Mouse (Mus musculus) adrenal gland, adult 2 months (tissue): ENCODE measurements at regions not wholly inside any gene's neighbourhood (a gene's known extent, or its start where the extent isn't known, plus 50 kb on each side); places are given as distances from the start of the nearest gene placed in this dataset.

Source experiments
- DNase-seq: peaks from one replicate; pipeline ENCODE4 v3.0.0; 2021

DNA sequence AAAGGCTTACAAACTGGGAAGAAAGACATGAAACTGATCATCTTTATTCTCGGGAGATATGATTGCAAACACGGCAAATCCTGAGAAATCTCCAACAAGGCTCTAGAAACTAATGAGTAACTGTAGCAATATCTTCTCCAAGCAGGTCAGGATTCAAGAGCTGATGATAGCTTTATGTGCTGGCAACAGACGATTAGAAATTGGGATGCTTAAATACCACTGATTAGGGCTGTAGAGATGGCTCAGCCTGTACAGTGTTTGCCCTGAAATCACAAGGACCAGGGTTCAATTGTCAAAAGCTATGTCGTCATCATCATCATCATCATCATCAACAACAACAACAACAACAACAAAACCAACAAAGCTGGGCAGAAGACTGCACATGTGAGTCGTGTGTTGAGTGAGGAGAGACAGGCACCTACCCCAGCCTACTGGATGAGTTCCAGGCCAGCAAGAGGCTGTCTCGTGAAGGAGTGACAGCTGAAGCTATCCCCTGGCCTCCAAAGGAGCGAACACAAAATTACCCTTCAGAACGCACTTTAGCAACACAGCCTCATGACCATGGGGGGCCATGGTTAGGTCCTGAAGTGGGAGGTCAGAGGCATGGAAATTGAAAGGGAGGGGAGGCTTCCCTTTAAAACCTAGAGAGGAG is 225.0 kb downstream of the Tex36 start:
- no peak for DNase-seq

DNA sequence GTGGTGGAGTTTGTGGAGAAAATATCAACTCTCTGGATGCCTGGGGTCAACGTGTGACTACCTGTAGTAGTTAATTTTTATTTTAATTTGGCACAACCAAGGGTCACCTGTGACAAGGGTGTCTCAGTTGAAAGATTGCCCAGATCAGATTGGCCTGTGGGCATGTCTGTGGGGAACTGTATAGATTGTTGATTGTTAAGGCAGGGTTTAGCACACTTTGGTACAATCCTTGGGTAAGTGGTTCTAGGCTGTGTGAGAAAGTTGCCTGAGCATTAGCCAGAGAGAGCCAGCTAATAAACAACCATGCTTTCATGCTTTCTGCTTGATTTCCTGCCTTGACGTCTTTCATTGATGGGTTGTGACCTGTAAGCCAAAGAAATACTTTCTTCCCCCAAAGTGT is 229.3 kb downstream of the Tex36 start:
- no peak for DNase-seq

DNA sequence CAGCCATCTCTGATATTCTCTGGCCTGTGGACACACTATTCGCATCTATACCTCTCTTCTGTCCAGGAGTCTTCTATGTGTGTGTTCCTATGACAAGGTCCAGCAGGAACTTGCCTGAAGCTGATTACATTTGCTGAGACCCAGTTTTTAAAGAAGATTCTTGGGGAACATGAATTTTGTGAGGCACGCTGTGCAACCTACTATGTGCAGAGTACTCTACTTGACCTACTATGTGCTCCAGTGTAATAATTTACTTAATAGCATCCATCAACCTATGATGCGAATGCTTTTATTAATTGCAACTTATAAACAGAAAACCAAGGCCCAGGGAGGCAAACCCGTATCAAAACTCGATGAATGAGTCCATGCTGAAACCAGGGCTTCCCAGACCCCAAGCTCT is 231.4 kb downstream of the Tex36 start:
- no peak for DNase-seq

DNA sequence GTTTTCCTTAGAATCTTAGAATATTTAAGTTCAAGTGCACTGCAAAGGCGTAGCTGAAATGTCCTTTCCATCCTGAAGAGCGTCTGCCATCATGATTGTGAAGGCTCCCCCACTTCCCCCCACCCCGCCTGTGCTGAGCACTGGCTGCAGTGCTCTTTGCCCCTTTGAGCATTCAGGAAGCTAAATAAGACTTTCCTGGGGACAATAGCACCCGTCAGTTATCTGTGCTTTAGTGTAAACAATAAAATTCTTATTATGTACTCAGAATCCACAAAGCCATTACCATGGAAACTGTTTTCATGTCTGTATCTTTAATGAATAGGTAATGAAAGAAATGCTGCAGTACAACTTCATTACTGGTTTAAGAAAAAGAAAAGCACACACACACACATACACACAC is 237.4 kb downstream of the Tex36 start:
- no peak for DNase-seq

DNA sequence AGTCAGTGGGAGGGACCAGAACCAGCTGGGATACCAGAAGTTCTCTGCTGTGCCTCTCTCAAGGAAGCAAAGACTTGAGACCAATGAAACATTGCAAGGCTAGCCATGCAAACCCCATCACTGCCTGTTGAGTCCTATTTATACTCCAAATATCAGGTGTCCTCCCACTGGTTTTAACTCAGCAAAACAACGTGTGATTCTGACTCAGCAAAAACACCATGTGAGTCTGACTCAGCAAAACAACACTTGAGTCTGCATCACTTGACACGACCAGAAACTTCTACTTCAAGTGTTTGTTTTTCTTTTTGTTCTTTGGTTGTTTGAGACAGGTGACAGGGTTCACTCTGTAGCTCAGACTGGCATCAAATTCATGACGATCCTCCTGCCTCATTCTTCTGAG is 204.6 kb upstream of the Ctbp2 start:
- no peak for DNase-seq

DNA sequence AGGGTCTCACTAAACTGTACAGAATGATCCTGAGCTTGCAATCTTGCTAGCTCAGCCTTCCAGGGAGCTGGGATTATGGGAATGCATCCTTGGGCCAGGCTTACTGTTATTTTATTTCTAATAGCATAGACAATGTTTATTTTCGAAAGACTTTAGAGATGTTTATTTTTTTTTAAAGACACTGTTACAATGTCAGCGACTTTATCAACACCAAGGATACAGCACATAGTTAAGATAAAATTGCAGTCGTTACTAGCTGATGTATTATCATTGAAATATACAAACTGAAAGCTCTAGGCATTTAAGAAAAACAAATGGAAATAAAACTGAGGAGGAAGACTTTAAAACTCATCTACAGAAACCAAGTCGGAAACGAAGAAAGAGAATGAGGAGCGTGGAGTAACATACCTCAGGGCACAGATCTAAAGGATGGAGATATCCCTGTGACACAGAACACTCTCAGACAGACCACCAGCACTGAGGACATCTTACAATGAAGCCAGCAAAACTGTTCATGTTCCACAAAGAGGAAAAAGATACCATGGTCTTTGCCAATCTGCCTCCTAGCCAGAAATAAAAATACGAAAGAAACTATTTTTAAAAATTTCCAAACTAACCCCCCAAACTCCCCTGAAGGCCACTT is 201.5 kb upstream of the Ctbp2 start:
- no peak for DNase-seq

DNA sequence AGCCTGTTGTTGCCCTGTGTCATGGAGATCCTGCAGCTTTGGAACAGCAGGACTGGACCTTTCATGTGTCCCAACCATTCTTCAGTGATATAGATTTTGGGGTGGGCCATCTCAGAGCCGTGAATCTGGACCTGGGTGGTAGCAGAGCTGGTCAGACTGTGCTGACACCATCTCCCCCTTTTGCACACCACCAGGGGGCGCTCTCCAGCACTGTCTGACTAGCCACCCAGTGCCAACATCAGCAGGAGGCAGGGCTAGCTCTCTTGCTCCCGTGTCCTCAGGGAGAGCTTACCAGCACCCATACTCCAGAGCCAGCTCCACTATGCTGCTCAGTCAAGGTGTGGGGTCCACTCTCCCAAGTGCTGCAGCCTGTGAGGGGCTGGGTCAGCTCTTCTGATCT is 199.8 kb upstream of the Ctbp2 start:
- no peak for DNase-seq

DNA sequence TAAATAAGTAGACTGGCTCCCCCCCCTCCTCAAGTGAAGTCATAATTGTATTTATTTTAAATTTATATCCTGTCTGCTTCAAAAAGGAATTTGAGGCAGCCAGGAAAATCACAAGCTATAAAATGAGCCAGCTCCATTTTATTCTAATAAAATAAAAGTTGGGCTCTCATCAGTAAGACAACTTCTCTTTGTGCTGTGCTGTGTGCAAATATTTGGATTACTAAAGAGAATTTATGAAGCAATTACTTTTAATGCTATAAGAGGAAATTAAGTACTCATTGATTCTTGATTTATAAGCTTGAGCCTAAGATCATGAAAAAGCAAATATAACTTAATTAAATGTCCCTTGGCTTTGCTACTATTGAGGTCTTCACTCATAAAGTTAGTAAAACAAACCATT is 193.4 kb upstream of the Ctbp2 start:
- DNase-seq = no peak

DNA sequence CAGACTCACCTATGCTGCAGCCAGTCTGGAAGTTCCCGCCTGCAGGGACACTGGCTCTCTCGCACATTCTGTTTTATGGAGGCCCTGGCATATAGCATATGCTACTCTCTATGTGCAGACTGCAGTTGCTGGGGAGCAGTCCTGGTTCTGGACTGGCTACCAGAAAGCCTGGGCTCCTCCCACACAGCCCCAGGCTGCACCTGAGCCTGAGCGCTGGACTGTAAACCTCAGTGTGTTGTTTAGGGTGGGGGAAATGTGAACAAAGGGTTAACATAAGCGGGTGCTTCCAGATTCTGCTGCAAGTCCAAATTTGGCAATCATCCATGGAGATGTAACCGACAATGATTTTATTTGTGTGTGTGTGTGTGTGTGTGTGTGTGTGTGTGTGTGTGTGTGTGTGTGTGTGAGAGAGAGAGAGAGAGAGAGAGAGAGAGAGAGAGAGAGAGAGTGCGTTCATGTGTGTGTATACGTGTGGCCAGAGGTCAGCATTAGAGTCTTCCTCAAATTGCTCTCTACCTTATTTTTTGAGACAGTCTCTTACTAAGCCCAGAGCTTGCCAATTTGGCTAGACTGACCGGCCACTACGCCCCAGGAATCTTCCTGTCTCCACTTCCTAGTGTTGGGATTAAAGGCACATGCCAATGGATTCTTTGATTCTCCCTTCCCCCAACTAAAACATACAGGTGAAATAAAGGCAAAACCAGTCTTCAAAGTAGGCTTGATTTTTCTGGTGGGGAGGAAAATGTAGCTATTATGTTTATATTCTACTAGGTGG is 192.7 kb upstream of the Ctbp2 start:
- DNase-seq = no peak

DNA sequence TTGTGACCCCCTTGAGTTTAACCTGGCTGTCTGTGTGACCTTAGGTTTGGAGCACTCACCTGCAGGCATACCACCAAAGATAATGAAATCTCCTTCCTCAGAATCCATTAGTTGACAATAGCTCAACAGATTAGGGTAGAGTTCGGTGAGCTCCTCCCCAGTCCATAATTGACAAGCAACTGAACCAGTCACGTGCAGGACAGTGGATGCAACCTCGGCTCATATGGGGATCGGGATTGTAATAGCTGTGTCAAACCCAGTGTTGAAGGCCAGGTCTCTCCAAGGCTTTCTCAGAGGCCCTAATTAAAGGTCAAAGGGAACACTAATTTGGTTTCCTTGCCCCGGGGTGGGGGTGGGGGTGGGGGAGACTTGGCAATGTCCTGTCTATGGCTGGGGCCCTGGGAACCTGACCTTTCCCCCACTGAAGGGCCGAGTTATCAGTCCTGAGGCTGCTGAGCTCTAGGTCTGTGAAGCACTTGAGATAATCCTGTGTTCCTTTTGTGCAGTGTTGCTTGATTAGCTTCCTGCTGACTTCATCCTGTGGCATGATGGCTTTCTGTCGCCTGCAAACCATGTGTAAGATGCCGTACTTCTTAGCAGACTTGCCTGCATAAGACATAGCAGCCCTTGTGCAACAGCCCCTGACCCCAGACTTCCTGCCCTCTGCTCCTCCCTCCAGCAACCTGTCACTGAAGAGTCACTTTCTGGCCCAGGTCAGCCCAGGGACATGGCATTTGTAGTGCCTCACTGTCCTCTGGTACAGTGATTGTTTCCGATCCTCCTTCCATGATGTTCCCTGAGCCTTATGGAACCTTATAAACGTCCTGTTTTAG is 191.3 kb upstream of the Ctbp2 start:
- DNase-seq = peak; percentile 19

DNA sequence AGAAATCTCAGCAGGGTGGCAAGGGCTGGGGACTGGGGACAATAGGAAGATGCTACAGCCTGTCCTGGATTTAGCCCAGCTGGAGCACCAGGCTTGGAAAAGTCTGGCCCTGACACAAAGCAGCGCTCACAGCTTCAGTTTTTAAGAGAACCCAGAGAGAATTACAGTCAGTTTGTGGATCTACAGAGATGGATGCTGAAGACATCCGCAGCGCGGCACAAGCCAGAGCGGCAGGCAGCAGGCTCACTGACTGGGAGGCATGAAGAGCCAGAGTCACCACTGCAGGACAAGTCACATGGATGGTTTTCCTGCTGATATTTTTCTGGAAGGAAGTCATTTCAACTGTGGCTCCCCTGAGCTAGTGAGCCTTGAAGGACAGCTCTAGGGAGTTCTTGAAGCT is 189.0 kb upstream of the Ctbp2 start:
- DNase-seq = no peak

DNA sequence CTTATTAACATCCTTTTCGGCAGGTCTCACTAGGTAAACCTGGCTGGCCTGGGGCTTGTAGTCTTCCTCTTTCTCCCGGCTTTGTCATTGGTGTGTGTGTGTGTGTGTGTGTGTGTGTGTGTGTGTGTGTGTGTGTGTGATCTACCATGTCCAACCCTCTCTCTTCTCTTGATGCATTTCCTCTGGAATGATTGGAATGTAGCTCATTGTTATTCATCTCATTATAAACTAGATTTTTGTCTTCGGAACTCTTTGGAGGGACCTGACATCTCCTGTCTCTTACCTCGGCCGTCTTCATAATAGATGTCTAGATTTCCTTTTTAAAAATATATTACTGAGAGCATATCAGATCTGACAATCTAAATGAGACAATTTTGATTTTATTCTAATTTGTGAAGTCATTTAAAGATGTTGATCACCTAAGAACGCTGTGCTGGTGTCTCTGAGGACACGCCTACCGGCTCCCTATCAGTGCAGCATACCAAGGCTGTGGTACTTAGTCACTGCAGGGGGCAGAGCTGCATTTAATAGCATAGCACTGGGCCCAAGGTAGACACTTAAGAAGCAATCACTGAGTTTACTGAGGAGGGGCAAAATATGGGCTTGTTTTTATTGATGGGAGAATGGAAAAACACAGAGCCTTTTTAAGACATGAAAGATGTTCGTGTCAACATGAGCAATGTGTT is 187.1 kb upstream of the Ctbp2 start:
- DNase-seq = no peak

DNA sequence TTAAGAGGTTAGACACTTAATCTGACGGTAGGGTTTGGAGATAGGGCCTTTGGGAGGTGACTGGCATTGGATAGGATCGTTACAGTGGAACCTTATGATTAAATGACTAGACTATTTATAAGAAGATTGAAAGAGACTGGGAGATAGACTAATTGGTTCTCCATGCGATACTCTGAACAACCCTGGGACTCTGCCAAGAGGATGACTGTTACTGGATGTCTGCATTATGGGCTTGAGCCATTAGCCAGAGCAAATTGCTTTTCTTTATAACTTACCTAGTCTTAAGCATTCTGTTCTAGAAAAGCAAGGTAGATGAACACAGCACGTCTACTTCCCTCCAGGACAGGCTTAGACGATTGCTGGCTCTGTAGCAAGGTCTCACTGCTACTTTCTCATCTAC is 180.3 kb upstream of the Ctbp2 start:
- DNase-seq = peak; percentile 51

DNA sequence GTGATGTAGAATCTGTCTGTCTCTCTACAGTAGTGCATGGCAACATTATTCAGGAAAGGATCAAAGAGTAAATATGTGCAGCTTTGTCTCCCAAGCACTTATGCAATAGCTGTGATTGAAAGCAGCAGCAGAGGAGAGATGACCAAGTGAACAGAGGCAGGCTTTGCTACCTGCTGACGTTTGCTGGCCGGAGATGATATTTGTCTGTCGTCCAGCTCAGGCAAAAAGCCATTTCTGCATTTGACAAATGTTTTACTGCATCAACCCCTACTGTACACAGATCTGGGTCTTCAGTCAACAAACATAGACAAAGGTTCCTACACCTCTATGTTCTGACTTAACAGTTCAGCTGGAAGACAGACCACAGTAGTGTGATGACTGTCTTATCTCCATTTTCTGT is 166.3 kb upstream of the Ctbp2 start:
- no peak for DNase-seq

DNA sequence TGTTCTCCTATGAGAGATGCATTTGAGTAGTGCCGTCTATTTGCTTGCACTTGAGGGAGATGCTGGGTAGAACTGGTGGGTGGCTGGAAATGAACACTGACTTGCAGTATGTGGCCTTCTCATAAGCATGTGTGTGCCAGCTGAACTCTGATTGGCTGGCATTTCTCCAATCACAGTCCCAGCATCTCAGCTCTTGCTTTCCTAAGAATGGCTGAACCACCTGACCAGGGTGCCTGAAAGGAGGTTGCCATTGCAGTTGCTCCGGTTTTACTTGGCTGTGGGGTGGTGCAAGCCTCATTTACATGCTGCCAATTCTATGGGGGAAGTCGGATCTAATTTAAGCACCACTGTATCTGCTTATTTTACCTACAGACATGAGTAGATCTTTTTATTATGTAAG is 164.1 kb upstream of the Ctbp2 start:
- no peak for DNase-seq

DNA sequence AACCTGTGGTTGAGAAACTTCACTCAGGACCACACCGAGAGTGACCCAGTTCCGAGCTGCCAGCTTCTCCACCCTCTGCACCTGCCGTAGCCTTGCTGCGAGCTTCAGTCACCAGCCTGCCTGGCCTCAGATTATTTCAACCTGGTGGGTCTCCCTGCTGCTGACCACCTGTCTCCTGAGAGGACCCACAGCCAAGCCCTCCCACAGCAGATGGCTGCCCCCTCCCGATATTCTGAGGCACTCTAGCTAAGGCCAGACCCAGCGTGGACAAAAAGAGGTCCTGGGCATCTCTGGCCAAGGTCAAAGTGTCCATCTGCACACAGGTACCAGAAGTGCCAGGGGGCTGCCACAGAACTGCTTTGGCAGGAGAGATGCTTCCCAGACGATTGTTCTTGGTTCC is 162.7 kb upstream of the Ctbp2 start:
- DNase-seq = no peak

DNA sequence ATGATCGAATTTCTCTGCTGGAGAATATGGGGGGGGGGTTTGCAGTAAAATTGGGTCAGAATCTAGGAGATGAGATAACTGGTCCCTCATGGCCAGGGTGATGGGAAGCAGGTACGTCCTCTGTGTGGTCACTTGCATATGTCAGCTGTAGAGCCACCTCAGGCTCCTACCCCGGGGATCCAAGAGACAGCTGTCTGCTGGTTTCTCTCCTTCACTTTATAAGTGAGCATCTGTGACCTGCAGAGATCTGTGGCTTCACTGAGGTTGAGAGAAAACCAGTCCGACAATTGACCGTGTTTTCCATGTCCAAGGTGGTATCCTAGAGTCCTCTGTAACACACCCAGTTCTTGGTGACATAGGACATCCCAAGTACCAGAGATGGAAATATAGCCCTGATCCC is 162.1 kb upstream of the Ctbp2 start:
- no peak for DNase-seq

DNA sequence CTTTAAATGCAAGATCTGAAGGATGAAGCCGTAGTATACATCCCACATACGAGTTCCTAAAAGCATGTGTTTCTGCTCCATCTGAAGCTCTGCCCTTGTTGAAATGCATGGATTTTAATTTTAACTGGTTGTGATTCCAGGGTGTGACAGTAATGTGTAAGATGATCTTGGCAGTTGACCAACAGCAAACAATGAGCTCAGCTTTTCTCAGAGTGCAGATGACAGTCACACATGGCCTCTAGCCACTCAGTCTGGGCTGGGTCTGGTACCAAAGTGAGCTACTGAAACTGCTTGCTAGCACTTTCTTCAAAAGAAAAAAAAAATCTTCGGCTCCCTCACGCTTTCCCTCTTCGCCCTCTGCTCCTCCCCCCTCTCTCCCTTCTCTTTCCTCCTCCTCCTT is 138.0 kb upstream of the Ctbp2 start:
- no peak for DNase-seq

DNA sequence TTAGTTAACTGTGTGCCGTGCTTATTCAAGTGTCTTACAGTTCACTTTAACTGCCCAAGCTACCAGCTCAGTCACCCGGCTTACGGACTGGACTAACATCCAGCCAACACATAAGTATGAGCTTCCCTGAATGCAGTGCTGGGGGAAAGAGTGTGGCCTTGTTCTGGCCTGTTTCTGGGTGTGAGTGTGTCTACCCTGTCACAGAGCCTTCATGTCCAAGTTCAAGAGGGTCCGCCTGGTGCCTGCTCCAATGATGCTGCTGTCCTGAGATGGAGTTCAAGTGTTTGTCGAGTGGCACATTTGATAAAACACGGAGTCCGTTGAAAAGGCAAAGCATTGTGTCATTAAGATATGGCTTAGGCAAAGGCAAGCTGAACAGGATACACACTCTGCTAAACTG is 135.0 kb upstream of the Ctbp2 start:
- DNase-seq = no peak

DNA sequence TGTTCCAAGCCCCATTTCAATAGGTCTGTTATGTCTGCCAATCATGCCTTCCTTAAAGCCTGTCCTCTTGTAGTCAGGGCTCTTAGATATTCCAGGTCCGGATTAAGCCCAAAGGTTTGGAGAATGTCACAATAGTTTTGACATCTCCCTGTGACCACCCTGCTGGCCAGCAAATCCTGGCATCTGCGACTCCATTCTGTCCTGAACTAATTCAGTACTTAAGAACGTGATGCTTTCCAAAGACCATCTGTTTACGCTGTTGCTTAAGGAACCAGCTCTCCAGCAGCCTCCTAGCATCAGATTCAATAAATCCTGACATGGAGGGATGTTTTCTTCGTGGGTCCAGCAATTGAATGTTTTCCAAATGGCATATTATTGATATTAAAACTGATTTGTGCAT is 132.7 kb upstream of the Ctbp2 start:
- DNase-seq = no peak

DNA sequence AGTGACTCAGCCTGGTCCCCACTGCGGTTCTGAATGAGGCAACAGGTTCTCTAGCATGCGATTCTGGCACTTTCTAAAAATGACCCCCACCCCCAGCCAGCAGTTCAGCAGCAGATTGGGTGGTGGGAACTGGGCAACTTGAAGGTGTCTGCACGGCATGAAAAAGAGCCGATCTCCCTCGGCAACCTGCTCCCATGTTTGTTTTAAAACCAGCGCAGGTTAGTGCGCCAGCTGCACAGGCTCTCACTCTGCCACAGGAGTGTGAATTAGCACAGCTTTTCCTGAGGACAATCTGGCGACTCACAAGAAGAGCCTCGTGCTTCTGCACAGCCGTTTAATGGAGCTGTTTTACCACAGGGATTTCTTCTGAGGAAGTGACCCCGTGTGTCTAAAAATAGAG is 120.4 kb upstream of the Ctbp2 start:
- no peak for DNase-seq

DNA sequence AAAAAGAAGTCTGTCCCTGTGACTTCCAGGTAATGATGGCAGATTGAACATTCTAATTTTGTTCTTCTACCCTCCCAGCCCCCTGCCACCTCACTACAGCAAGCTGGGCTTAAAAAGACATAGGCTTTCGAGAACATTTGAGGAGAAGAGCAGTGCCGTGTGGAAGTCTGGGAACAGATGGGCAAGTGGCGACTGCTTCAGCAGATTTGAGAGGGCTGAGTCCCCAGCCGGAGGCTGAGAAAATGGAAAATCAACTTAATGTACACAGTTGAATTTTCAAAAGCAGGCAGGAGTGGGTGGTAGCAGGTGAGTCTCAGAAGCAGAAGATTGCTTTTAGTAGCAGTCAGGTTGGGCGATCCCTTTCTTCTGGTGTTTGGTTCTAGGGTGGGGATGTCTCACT is 110.2 kb upstream of the Ctbp2 start:
- DNase-seq = no peak
